Mouse (Mus musculus) liver, embryonic 14.5 days (tissue): ENCODE measurements around the gene Plgrkt. TPM values are rescaled to one million over a fixed set of nuclear protein-coding genes. Genes with fewer than 3 reads are reported as not detected.

Experiments
- ATAC-seq: fragments of 200-750 bp; cut with Nextera tagmentation; 2 replicates; pipeline ENCODE4 v1.8.0; 2017; ENCODE audit warnings: moderate number of reproducible peaks, mild to moderate bottlenecking, moderate library complexity; ENCODE audit not compliant: insufficient read depth
- DNase-seq, 3 experiments: peaks; one replicate each; pipeline ENCODE4 v3.0.0-alpha.2; 2012 to 2013; ENCODE audit warnings: low read depth in 3 of 3, low spot score in 3 of 3
- H3K27ac ChIP-seq: fragments of 300-500 bp; sonication (generic); 2 replicates; pipeline ENCODE4 v1.5.1; 2014; ENCODE audit warnings: moderate library complexity, mild to moderate bottlenecking, control low read depth, inconsistent platforms
- H3K27me3 ChIP-seq: fragments of 300-500 bp; sonication (generic); 2 replicates; pipeline ENCODE4 v1.6.1; 2014; ENCODE audit warnings: mild to moderate bottlenecking, low read length, moderate library complexity; ENCODE audit not compliant: control insufficient read depth, insufficient read depth
- H3K36me3 ChIP-seq: fragments of 300-500 bp; sonication (generic); replicated peaks from 2 replicates; pipeline ENCODE4 v1.6.1; 2014; ENCODE audit warnings: low read depth; ENCODE audit not compliant: control insufficient read depth, insufficient read depth
- H3K4me1 ChIP-seq, 2 experiments: fragments of 200-500 bp in 1 of 2; fragments of 300-500 bp in 1 of 2; sonication (generic) in 1 of 2; replicated peaks; 2 replicates each; pipeline ENCODE4 v1.6.1; 2012 to 2014; ENCODE audit warnings: antibody characterized with exemption in 1 of 2, inconsistent platforms in 1 of 2, low read length in 1 of 2; ENCODE audit not compliant: control insufficient read depth in 2 of 2, insufficient read depth in 2 of 2
- H3K4me2 ChIP-seq: fragments of 300-500 bp; sonication (generic); 2 replicates; pipeline ENCODE4 v1.6.1; 2014; ENCODE audit warnings: low read depth, mild to moderate bottlenecking, control low read depth, moderate library complexity
- H3K4me3 ChIP-seq, 2 experiments: fragments of 200-500 bp in 1 of 2; fragments of 300-500 bp in 1 of 2; sonication (generic) in 1 of 2; 2 replicates each; pipeline ENCODE4 v1.5.1; 2012 to 2014; ENCODE audit warnings: low read depth in 2 of 2, low read length in 2 of 2, mild to moderate bottlenecking in 2 of 2, control low read depth in 1 of 2, inconsistent platforms in 1 of 2, moderate library complexity in 1 of 2; ENCODE audit not compliant: insufficient read depth in 1 of 2
- H3K9ac ChIP-seq: fragments of 300-500 bp; sonication (generic); replicated peaks from 2 replicates; pipeline ENCODE4 v1.6.1; 2014; ENCODE audit warnings: mild to moderate bottlenecking, control low read depth, moderate library complexity
- H3K9me3 ChIP-seq: fragments of 300-500 bp; sonication (generic); 2 replicates; pipeline ENCODE4 v1.6.1; 2016; ENCODE audit warnings: low read length, mixed read lengths; ENCODE audit not compliant: control insufficient read depth
- CTCF ChIP-seq: IDR thresholded peaks from 2 replicates; pipeline ENCODE4 v1.5.1; 2016; ENCODE audit warnings: antibody characterized with exemption, low read depth, control low read depth
- EP300 ChIP-seq: IDR thresholded peaks from 2 replicates; pipeline ENCODE4 v1.6.1; 2016; ENCODE audit warnings: antibody characterized with exemption, low read depth
- WGBS: fragments of 180-500 bp; shearing (Covaris S2); extraction: QIAGEN DNeasy Blood & Tissue Kit; methylation state at CpG from one replicate; pipeline ENCODE4 v1.1.7; 2014; ENCODE audit not compliant: insufficient replicate concordance; 5-methylcytosine and 5-hydroxymethylcytosine counted together
- polyA plus RNA-seq, 2 experiments: library from polyadenylated mRNA; depleted of rRNA in 1 of 2; stranded (reverse) in 1 of 2; unstranded in 1 of 2; fragments of >200 nt; fragmentation: Nextera tagmentation in 1 of 2; extraction: Ambion mirVana in 1 of 2; gene quantifications; 2 replicates each; pipeline versions ENCODE4 v1.2.1 to v1.2.3; 2012 to 2014

The Plgrkt gene
- polyA plus RNA-seq, 2 experiments = 21.9 to 28.3 TPM

- TF ChIP-seq CTCF (no peak), EP300 (no peak)
- no peaks in the 10 kb centered on the region for H3K36me3 ChIP-seq
- ATAC-seq (no peak), DNase-seq (no peak)
- 57% methylated on average over 6 of the region's 6 CpGs for WGBS
- H3K9me3 ChIP-seq = no peaks in the 10 kb centered on the region
- no peak overlapping the region for H3K9ac ChIP-seq
- no peak overlapping the region for H3K4me3 ChIP-seq
- no peaks in the 10 kb centered on the region for H3K27me3 ChIP-seq
- no peak overlapping the region for H3K4me2 ChIP-seq
- no peaks in the 10 kb centered on the region for H3K4me1 ChIP-seq
- H3K27ac ChIP-seq = no peak overlapping the region
These were observed 24.9 kb downstream of the Plgrkt start for GRCm38 (mm10) chr19:29342281-29342680.

GRCm38 (mm10) chr19:29341029-29341428 is 26.2 kb downstream of the Plgrkt start:
- H3K4me3 ChIP-seq = no peak overlapping the region
- DNase-seq (no peak), ATAC-seq (no peak)
- H3K27ac ChIP-seq = no peak overlapping the region
- 47% methylated on average over 4 of the region's 4 CpGs for WGBS
- TF ChIP-seq CTCF (no peak), EP300 (no peak)
- H3K27me3 ChIP-seq = no peaks in the 10 kb centered on the region
- H3K9me3 ChIP-seq = no peaks in the 10 kb centered on the region
- no peak overlapping the region for H3K9ac ChIP-seq
- H3K36me3 ChIP-seq = no peaks in the 10 kb centered on the region
- no peaks in the 10 kb centered on the region for H3K4me1 ChIP-seq
- H3K4me2 ChIP-seq = no peak overlapping the region

DNA sequence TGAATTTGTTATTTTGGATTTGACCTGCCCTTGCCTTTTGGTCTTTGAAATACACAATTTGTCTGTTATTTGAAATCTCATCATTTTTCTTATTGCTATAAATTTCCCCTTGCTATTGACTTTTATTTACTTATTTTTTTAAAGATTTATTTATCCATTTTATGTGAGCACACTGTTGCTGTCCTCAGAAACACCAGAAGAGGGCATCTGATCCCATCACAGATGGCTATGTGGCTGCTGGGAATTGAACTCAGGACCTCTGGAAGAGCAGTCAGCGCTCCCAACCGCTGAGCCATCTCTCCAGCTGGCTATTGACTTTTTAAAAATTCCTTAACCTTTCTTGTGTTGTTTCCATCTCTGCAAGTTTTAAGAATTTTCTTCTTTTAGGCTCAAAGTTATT is 30.6 kb downstream of the Plgrkt start:
- Histone ChIP-seq H3K27ac (no peak overlapping the region), H3K9me3 (no peaks in the 10 kb centered on the region), H3K4me2 (no peak overlapping the region), H3K9ac (no peak overlapping the region), H3K4me1 (no peaks in the 10 kb centered on the region), H3K36me3 (no peaks in the 10 kb centered on the region), H3K4me3 (no peak overlapping the region), H3K27me3 (peaks cover 24% of the 10 kb centered on the region)
- TF ChIP-seq CTCF (0 out of 2 replicates have a peak, but pooled peaks have one; percentile 5), EP300 (no peak)
- ATAC-seq (no peak), DNase-seq (no peak)
- 71% methylated on average over 2 of the region's 2 CpGs for WGBS

DNA sequence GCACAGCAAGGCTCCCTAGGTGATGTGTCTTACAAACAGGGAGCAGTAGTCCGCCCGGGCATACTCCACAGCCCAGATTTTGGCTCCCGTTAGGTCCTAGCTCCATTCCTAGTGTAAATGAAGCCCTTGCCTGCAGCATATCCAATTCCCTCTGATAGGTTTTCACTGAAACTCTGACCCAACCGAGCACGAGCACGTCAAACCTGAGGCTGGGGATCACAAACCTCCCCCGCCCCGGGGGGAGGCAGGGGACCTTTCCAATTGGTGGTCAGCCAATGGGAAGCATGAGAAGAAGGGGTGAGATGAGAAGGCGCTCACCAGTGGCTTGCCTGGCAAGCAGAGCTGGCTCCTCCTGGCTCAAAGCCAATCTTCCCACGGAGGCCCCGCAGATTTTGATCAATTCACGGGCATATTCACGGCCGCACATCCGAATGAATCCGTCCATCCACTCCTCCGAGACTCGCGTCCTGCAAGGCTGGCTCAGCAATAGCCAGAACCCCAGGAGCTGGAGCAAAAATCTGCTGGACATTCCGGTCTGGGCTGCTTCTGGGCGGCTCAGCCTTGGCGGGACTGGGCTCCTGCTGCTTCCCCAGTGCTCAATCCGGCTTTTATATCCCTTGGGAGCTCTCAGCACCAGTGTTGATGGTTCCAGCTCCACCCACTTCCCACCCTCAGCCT is 33.0 kb downstream of the Plgrkt start, which contains the start of gene Rln1:
Gene Rln1, minus strand, starts transcription at position 603 of the 678 bp plus-strand sequence.
- H3K4me2 ChIP-seq = peak within 1 kb of the TSS; percentile 38
- no peak for DNase-seq
- TF ChIP-seq CTCF = no peak
- no peak for TF ChIP-seq EP300
- ATAC-seq = no peak
- no peaks in the 10 kb centered on the region for H3K36me3 ChIP-seq
- H3K4me1 ChIP-seq = no peaks in the 10 kb centered on the region
- peaks cover 24% of the 10 kb centered on the region for H3K27me3 ChIP-seq
- H3K9ac ChIP-seq = no peak within 1 kb of the TSS
- no peak within 1 kb of the TSS for H3K27ac ChIP-seq
- WGBS = 6% methylated on average over 23 of the region's 23 CpGs
- peak within 1 kb of the TSS; percentile 4 to 13; a peak in 1 of 4 replicates for H3K4me3 ChIP-seq
- no peaks in the 10 kb centered on the region for H3K9me3 ChIP-seq

DNA sequence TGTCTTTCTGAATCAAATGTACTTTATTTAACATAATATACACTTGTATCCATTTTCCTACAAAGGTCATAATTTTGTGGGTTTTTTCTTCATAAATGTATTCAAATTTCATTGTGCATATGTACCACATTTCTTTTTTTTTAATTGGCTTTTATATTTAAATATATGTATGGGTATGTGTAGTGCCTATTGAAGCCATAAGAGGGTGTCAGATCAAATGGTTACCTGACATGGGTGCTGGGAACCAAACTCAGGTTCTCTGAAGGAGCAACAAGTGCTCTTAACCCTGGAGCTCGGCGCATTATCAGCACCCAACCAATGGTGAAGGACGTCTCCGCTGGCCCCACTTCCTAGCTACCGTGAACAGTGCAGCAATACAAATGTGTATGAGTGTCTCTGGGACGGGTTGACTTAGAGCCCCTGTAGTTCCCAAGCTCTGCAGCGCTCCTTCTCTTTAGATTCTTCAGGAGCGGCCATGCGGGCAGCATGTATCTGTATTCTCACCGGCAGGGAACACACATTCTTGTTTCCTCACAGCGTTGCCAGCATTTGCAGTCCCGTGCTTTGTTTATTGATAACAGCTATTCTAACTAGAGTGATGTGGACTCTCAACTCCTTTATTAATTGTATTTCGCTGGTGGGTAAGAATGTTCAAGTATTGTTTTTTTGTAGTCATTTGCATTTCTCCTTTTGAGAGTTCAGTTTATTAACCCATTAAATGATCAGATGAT is 40.2 kb downstream of the Plgrkt start:
- TF ChIP-seq EP300 (no peak), CTCF (no peak)
- WGBS = 72% methylated on average over 13 of the region's 13 CpGs

More for the DNA sequence above, 40.2 kb downstream of the Plgrkt start:
- Histone ChIP-seq H3K27ac (no peak overlapping the region), H3K4me1 (peaks cover 3 to 10% of the 10 kb centered on the region in 2 experiments; a peak in 3 of 4 replicates), H3K27me3 (0 out of 2 replicates have a peak, but pooled peaks cover 2% of the 10 kb centered on the region), H3K4me2 (no peak overlapping the region), H3K9me3 (no peaks in the 10 kb centered on the region), H3K36me3 (no peaks in the 10 kb centered on the region), H3K9ac (no peak overlapping the region), H3K4me3 (no peak overlapping the region)
- no peak for ATAC-seq
- DNase-seq = no peak
